Mouse (Mus musculus) E14TG2a.4 (cell line): ENCODE results near the gene Lrfn5.

Source experiments
- CTCF ChIP-seq: conservative IDR thresholded peaks from 2 replicates; pipeline ENCODE4 v1.5.1; 2014; ENCODE audit warnings: low read length
- NANOG ChIP-seq: IDR thresholded peaks from 2 replicates; pipeline ENCODE4 v1.6.1; 2014; ENCODE audit warnings: borderline replicate concordance, low read length, mixed read lengths
- POU5F1 ChIP-seq: IDR thresholded peaks from 2 replicates; pipeline ENCODE4 v1.6.1; 2014; ENCODE audit warnings: low read length, borderline replicate concordance

GRCm38 (mm10) chr12:61600305-61600704, 77.4 kb downstream of the Lrfn5 start:
- no peak for TF ChIP-seq CTCF
- TF ChIP-seq POU5F1 = no peak
- TF ChIP-seq NANOG = no peak
